Mouse (Mus musculus) heart, embryonic 13.5 days (tissue): ENCODE results near the gene Igsf11. TPM values are rescaled to one million over a fixed set of nuclear protein-coding genes. Genes with fewer than 3 reads are reported as not detected.

Experiments
- ATAC-seq: fragments of 200-750 bp; cut with Nextera tagmentation; 2 replicates; pipeline ENCODE4 v1.8.0; 2017; ENCODE audit warnings: moderate TSS enrichment; ENCODE audit not compliant: insufficient number of reproducible peaks, low FRiP score, low TSS enrichment; ENCODE audit errors: extremely low read depth
- H3K27ac ChIP-seq: fragments of 300-500 bp; sonication (generic); replicated peaks from 2 replicates; pipeline ENCODE4 v1.5.1; 2015; ENCODE audit warnings: moderate library complexity, mild to moderate bottlenecking, inconsistent platforms
- H3K27me3 ChIP-seq: fragments of 300-500 bp; sonication (generic); replicated peaks from 2 replicates; pipeline ENCODE4 v1.6.1; 2015; ENCODE audit warnings: mild to moderate bottlenecking, inconsistent platforms
- H3K36me3 ChIP-seq: fragments of 300-500 bp; sonication (generic); 2 replicates; pipeline ENCODE4 v1.6.1; 2015; ENCODE audit warnings: mild to moderate bottlenecking, inconsistent platforms
- H3K4me1 ChIP-seq: fragments of 300-500 bp; sonication (generic); 2 replicates; pipeline ENCODE4 v1.6.1; 2015; ENCODE audit warnings: inconsistent platforms
- H3K4me2 ChIP-seq: fragments of 300-500 bp; sonication (generic); 2 replicates; pipeline ENCODE4 v1.6.1; 2015; ENCODE audit warnings: inconsistent platforms, mild to moderate bottlenecking, moderate library complexity
- H3K4me3 ChIP-seq: fragments of 300-500 bp; sonication (generic); 2 replicates; pipeline ENCODE4 v1.5.1; 2015; ENCODE audit warnings: moderate library complexity, mild to moderate bottlenecking, inconsistent platforms
- H3K9ac ChIP-seq: fragments of 300-500 bp; sonication (generic); 2 replicates; pipeline ENCODE4 v1.6.1; 2015; ENCODE audit warnings: inconsistent platforms, mild to moderate bottlenecking, moderate library complexity
- H3K9me3 ChIP-seq: fragments of 300-500 bp; sonication (generic); 2 replicates; pipeline ENCODE4 v1.6.1; 2016; ENCODE audit warnings: inconsistent platforms
- WGBS: fragments of 180-500 bp; shearing (Covaris S2); methylation state at CpG from one replicate; pipeline ENCODE4 v1.1.7; 2015; ENCODE audit warnings: mixed read lengths; 5-methylcytosine and 5-hydroxymethylcytosine counted together
- polyA plus RNA-seq: library from polyadenylated mRNA; unstranded; fragments of >200 nt; fragmentation: Nextera tagmentation; extraction: Ambion mirVana; gene quantifications from 2 replicates; pipeline ENCODE4 v1.2.1, GENCODE M21; 2015

The Igsf11 gene
- polyA plus RNA-seq, 1 experiment from 2014 or later, result 0.27 TPM

DNA sequence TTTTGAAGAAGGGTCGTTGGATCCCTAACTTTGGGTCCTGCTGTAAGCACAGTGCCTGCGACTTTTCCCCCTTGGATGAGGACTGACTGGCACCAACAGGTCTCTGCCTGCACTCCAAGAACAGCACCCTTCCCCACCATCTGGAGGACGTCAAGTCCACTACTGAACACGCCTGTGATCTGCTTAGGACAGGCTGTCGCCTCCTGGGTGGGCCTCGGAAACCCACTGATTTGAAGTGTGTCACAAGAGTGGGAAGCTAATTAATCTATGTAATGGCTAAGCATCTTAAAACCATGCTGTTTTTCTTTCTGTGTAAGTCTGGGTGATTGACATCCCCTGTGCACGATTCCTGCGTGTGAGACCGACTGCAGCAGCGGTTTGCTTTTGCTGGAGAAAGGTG lies 13.4 kb downstream of the Igsf11 start:
- H3K36me3 ChIP-seq, result no peaks in the 10 kb centered on the region
- H3K27ac ChIP-seq, result no peak overlapping the region
- no peak for ATAC-seq
- no peak overlapping the region for H3K9ac ChIP-seq
- H3K9me3 ChIP-seq, result no peaks in the 10 kb centered on the region
- no peaks in the 10 kb centered on the region for H3K4me1 ChIP-seq
- H3K4me2 ChIP-seq, result no peak overlapping the region
- peaks cover 52% of the 10 kb centered on the region for H3K27me3 ChIP-seq
- 55% methylated on average over 10 of the region's 10 CpGs for WGBS
- no peak overlapping the region for H3K4me3 ChIP-seq

DNA sequence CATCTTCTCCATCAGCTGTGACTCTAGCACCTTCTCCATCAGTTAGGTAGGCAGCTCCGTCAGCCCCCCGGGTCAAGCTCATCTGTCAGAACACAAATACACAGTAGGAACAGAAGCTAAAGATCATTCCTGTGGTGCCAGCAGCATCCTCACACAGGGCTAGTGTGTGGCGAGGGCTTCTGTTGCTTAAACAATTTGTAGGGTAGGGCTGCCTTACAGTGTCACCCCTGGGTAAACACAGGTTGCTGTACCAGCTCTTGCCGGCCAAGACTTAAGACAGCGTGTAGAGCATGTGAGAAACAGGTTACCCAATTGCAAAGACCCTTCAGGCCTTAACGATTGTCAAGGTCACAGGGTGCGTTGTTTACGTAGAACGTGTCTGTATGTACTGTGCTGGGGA lies 15.8 kb downstream of the Igsf11 start:
- H3K9me3 ChIP-seq, result no peaks in the 10 kb centered on the region
- H3K9ac ChIP-seq, result no peak overlapping the region
- no peak overlapping the region for H3K27ac ChIP-seq
- H3K4me2 ChIP-seq, result no peak overlapping the region
- WGBS, result 72% methylated on average over 9 of the region's 9 CpGs
- no peak overlapping the region for H3K4me3 ChIP-seq
- no peak for ATAC-seq
- H3K36me3 ChIP-seq, result no peaks in the 10 kb centered on the region
- peaks cover 48% of the 10 kb centered on the region for H3K27me3 ChIP-seq
- no peaks in the 10 kb centered on the region for H3K4me1 ChIP-seq

DNA sequence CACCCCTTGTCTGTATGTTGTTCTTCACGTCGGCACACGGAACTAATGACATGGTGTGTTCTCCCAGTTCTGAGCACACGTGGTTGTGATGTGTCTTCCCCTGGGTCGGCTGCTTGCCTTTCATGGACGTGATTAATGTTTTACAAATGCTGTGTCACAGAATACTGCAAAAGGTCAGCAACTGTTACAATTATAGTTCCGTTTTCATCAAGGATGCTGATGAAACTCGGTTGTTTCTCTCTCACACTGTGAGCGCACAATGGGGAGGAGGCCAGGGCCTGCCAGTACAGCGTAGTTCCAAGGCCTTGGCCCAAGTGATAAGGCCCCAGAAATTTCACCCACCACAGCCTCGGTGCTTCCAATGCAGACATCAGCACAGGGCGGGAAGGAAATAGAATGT lies 17.0 kb downstream of the Igsf11 start:
- ATAC-seq, result no peak
- no peaks in the 10 kb centered on the region for H3K9me3 ChIP-seq

DNA sequence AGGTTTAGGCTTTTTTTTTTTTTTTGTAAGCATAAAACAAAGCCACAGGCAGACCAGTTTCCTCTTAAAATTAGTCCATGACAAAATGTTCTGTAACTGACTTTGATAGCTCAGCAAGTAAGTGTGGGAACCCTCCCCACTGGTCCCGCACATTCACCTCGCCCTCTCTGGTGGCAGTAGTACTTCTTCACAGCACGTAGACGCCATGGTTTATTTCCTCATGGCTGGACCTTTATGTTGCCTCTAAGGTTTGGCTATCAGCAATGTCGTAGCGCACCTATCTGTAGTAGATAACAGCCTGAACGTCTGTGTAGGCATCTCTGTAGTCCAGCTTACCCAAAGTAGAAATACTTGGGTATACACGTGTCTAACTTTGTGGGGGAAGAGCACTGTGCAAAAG lies 17.6 kb downstream of the Igsf11 start:
- H3K4me2 ChIP-seq, result no peak overlapping the region

More for the DNA sequence above, 17.0 kb downstream of the Igsf11 start:
- Histone ChIP-seq H3K27ac (no peak overlapping the region), H3K27me3 (peaks cover 36% of the 10 kb centered on the region), H3K4me2 (no peak overlapping the region), H3K36me3 (no peaks in the 10 kb centered on the region), H3K4me1 (no peaks in the 10 kb centered on the region), H3K9ac (no peak overlapping the region), H3K4me3 (no peak overlapping the region)
- WGBS, result 57% methylated on average over 12 of the region's 12 CpGs

DNA sequence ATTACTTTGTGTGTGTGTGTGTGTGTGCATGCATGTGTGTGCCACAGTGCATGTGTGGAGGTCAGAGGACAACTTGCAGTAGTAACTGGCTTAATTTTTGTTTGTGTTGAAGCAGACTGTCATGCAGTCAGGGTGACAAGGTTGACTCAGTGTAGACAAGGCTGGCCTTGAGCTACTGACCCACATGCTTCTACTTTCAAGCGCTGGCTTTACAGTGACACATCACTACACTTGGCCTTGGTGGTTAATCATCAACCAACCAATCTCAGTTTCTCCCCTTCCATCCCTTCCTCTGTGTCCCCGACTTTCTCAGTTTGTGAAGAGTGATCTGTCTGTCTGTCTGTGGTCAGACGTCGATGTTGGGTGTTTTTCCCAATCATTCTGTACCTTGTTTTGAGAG lies 23.0 kb downstream of the Igsf11 start:
- Histone ChIP-seq H3K9me3 (no peaks in the 10 kb centered on the region), H3K36me3 (no peaks in the 10 kb centered on the region), H3K4me2 (no peak overlapping the region), H3K27me3 (peaks cover 8% of the 10 kb centered on the region; the same call in 1 of the 2 replicates), H3K27ac (no peak overlapping the region), H3K9ac (no peak overlapping the region), H3K4me1 (no peaks in the 10 kb centered on the region), H3K4me3 (no peak overlapping the region)
- 85% methylated on average over 4 of the region's 4 CpGs for WGBS
- ATAC-seq, result no peak

More for the DNA sequence above, 17.6 kb downstream of the Igsf11 start:
- WGBS, result 44% methylated on average over 8 of the region's 8 CpGs
- Histone ChIP-seq H3K4me3 (no peak overlapping the region), H3K36me3 (no peaks in the 10 kb centered on the region), H3K9me3 (no peaks in the 10 kb centered on the region), H3K4me1 (no peaks in the 10 kb centered on the region), H3K27me3 (peaks cover 30% of the 10 kb centered on the region), H3K27ac (no peak overlapping the region), H3K9ac (no peak overlapping the region)
- ATAC-seq, result no peak

DNA sequence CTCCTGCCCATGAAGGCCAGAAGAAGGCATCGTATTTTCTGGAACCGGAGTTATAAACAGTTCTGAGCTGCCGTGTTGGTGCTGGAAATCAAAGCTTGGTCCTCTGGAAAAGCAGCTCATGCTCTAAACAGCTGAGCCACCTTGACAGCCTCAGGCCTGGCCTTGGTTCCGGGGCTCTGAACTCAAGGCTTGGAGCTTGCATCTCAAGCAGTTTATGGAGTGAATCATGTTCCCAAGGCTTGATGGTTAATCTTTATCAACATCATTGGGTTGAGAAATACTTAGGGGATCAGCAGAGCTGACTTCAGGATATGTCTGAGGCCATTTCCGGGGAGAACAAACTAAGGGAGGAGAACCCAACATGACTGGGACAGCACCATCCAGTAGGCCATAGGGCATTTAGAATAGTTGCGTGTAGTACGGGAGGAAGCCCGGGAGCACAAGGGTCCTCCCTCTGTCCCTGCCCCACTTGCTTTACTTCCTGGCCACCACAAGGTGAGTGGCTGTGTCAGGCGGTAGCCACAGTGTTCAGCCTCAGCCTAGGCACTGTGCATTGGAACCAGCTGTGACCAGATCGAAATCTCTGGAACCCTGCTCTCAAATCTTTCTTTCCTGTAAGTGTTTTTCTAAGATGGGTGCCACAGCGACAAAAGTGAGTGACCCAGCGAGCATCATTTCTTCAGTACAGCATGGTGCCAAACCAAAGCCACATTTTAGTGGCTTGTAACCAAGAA lies 23.7 kb downstream of the Igsf11 start:
- H3K36me3 ChIP-seq, result no peaks in the 10 kb centered on the region
- H3K4me2 ChIP-seq, result no peak overlapping the region
- H3K27ac ChIP-seq, result no peak overlapping the region
- no peak for ATAC-seq
- H3K27me3 ChIP-seq, result peaks cover 8% of the 10 kb centered on the region; the same call in 1 of the 2 replicates
- H3K4me1 ChIP-seq, result no peaks in the 10 kb centered on the region
- no peaks in the 10 kb centered on the region for H3K9me3 ChIP-seq
- WGBS, result 82% methylated on average over 12 of the region's 12 CpGs
- H3K9ac ChIP-seq, result no peak overlapping the region
- no peak overlapping the region for H3K4me3 ChIP-seq

DNA sequence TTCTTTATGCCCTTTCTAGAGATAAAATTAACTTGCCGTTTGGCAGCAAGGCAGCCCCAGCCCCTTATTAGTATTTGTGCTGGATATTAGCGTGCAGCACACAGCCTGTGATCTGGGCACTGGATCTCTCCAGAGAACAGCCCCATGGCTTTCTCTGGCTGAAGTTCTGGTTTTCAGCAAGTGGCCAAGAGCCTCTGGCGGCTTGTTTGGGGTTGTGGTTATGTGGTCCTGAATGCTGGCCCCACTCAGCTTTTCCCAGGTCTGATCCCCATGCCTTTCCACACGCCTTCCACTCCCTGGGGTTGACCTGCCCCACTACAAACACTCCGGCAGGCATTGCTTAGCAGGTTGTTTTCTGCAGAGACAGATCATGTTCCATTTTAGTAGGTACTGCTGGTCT lies 24.4 kb downstream of the Igsf11 start:
- Histone ChIP-seq H3K9ac (no peak overlapping the region), H3K4me2 (no peak overlapping the region), H3K9me3 (no peaks in the 10 kb centered on the region), H3K4me3 (no peak overlapping the region), H3K27me3 (peaks cover 4% of the 10 kb centered on the region; the same call in 1 of the 2 replicates), H3K36me3 (no peaks in the 10 kb centered on the region), H3K4me1 (no peaks in the 10 kb centered on the region), H3K27ac (no peak overlapping the region)
- no peak for ATAC-seq
- 73% methylated on average over 5 of the region's 5 CpGs for WGBS

DNA sequence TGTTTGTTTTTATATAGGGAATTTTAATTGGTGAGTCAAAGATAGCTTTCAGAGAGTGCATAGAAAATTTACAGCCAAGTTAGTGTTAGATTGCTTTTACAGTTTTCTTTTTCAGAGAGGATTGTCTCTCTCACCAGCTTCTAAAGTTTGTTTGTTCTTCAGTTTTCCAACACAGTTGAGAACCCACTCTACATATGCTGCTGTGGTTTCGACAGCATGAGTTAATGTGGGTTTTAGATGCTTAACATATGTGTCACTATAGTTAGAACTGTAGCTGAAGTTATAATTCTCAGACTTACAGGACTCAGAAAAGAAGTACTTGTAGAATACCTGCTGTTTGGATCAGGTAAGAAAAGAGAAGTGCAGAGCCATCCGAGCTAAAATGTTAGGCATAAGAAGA lies 25.6 kb downstream of the Igsf11 start:
- Histone ChIP-seq H3K4me2 (no peak overlapping the region), H3K27me3 (no peaks in the 10 kb centered on the region), H3K27ac (no peak overlapping the region), H3K9me3 (no peaks in the 10 kb centered on the region), H3K4me3 (no peak overlapping the region), H3K36me3 (no peaks in the 10 kb centered on the region), H3K4me1 (no peaks in the 10 kb centered on the region), H3K9ac (no peak overlapping the region)
- 76% methylated on average over 2 of the region's 2 CpGs for WGBS
- no peak for ATAC-seq

DNA sequence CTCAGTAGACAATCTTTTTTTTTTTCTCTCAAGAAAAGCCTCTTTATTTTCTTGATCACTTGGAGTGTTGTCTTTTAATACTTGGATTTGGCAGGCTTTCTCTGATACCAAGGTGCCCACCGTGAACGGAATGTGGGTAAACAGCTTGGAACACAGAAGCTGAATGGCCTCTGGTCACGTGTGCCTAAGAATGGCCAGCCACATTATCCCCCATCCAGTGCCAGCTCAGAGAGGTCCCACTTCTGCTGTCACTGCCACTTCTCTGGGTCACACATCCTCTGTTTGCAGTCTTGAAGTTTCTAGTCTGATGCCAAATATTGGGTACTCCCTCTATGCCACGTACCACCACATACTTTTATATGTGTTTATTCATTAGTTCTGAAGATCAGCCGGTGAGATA lies 28.0 kb downstream of the Igsf11 start:
- H3K9me3 ChIP-seq, result no peaks in the 10 kb centered on the region
- 71% methylated on average over 5 of the region's 5 CpGs for WGBS
- no peak overlapping the region for H3K9ac ChIP-seq
- no peak for ATAC-seq
- H3K27ac ChIP-seq, result no peak overlapping the region
- H3K4me3 ChIP-seq, result no peak overlapping the region
- H3K36me3 ChIP-seq, result no peaks in the 10 kb centered on the region
- H3K4me1 ChIP-seq, result peaks cover 5% of the 10 kb centered on the region; the same call in 1 of the 2 replicates
- no peak overlapping the region for H3K4me2 ChIP-seq
- no peaks in the 10 kb centered on the region for H3K27me3 ChIP-seq

DNA sequence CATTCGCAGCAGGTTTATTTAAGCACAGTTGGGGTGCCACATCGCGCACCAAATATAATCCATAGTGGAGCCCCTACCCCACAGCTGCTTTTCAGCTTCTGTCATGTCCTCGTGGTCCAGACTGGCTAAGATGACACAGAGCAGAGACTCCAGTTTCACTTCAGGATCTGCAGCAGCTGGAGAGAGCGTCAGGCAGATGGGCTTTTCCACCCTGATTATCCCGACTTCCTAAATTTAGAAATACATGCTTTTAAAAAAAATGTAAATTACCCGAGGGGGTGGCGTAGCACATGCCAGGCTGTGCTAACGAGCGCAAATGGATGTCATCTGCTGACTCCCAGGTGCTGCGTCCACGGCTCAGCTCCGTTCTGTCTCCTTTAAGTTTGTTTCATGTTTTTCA lies 32.5 kb downstream of the Igsf11 start:
- Histone ChIP-seq H3K4me2 (peak overlapping the region; percentile 54), H3K27me3 (no peaks in the 10 kb centered on the region), H3K9me3 (no peaks in the 10 kb centered on the region), H3K4me1 (peaks cover 5% of the 10 kb centered on the region; the same call in 1 of the 2 replicates), H3K36me3 (no peaks in the 10 kb centered on the region), H3K27ac (no peak overlapping the region), H3K4me3 (0 out of 2 replicates have a peak overlapping the region, but pooled peaks have one; percentile 23), H3K9ac (no peak overlapping the region)
- 54% methylated on average over 13 of the region's 13 CpGs for WGBS
- ATAC-seq, result no peak

DNA sequence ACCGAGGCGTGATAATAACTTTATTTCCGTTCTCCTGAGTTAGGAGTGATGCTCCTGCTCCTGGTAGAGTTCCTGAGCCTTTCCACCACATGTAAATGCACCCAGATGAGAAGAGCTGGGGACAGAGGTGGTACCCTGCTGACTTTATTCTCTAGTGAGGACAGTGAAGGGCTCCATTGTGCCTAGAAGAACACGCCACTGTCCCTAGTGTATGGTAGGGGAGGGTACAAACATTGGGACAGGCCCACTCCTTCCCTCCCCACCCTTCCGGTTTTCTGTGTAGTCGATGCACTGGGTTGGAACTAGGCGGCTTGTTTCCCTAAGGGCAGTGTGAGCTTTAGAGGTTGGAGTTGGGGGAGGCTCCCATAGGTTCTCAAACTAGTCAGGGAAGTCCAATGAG lies 36.3 kb downstream of the Igsf11 start:
- Histone ChIP-seq H3K9me3 (no peaks in the 10 kb centered on the region), H3K4me1 (peaks cover 5% of the 10 kb centered on the region; the same call in 1 of the 2 replicates), H3K9ac (no peak overlapping the region), H3K27ac (no peak overlapping the region), H3K4me3 (no peak overlapping the region), H3K4me2 (no peak overlapping the region), H3K27me3 (no peaks in the 10 kb centered on the region), H3K36me3 (no peaks in the 10 kb centered on the region)
- 76% methylated on average over 7 of the region's 7 CpGs for WGBS
- no peak for ATAC-seq

DNA sequence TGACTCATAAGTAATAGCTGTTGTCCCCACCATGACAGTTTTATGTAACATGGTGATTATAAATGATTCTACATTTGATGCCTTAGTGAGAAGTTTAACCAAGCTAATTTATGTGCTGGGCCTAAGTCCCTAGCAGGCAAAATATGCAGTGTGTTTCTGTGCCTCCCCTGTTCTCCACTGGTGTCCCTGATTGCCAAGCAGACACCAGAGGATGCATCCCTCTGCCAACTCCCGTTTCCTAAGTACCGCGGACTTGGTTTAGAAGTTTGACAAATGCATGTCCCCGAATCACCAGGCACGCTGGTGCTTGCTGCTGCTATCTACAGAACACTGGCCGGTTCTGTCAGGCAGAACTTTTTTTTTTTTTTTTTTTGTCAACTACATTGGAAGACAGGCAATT lies 39.0 kb downstream of the Igsf11 start:
- Histone ChIP-seq H3K36me3 (no peaks in the 10 kb centered on the region), H3K27ac (no peak overlapping the region), H3K4me2 (no peak overlapping the region), H3K9ac (no peak overlapping the region), H3K4me3 (no peak overlapping the region), H3K4me1 (no peaks in the 10 kb centered on the region), H3K27me3 (no peaks in the 10 kb centered on the region), H3K9me3 (no peaks in the 10 kb centered on the region)
- ATAC-seq, result no peak
- WGBS, result 55% methylated on average over 6 of the region's 6 CpGs
